Mouse (Mus musculus) kidney, adult 2 months (tissue): Measurements from ENCODE around the gene Atxn1.

Source experiments
- CTCF ChIP-seq: fragments of 200-500 bp; conservative IDR thresholded peaks from 2 replicates; pipeline ENCODE4 v1.5.1; 2011; ENCODE audit warnings: low read depth, mild to moderate bottlenecking, control low read depth, low read length, moderate library complexity, mixed read lengths; ENCODE audit not compliant: insufficient read depth, insufficient read length
- POLR2A ChIP-seq: fragments of 200-500 bp; IDR thresholded peaks from one replicate; pipeline ENCODE4 v1.6.1; 2011; ENCODE audit warnings: low read depth, low read length, control low read depth

DNA sequence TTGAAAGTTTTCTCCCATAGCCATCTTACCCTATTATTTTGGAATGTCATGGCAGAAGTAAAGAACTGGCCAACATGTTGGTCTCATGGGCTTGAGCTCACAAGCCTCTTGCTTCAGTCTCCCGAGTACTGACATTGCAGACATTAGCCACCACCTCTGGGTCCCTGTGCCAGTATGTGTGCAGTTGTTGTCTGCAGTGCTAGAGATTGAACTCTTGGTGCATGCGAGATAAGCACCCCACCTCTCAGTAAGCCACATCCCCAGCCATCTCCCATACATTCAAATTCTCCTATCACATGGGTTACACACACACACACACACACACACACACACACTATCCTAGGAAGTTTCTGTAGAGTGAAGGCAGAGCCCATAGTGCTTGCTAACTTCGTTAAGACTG, 464.9 kb downstream of the Atxn1 start:
- TF ChIP-seq POLR2A, result no peak
- TF ChIP-seq CTCF, result no peak
